Mouse (Mus musculus): ENCODE measurements around the gene Gm43517.
A peak's percentile ranks its signal among the peaks of the same experiment; 100 is the strongest.

Gm43517 gene

GRCm38 (mm10) chr12:49384876-49385630 is at the start of gene Gm43517:
Gene Gm43517, plus strand, starts transcription at chr12:49385174.
- peak; percentile 75 for DNase-seq (ENCODE audit: low read depth, low spot score)

- no peak for DNase-seq (ENCODE audit: low read depth, low spot score)
These were observed 35.3 kb upstream of the Gm43517 start for GRCm38 (mm10) chr12:49349697-49350096.

GRCm38 (mm10) chr12:49368931-49369330 is 16.0 kb upstream of the Gm43517 start:
- DNase-seq (ENCODE audit: low read depth, low spot score), result no peak

GRCm38 (mm10) chr12:49372170-49372569 is 12.8 kb upstream of the Gm43517 start:
- no peak for DNase-seq (ENCODE audit: low read depth, low spot score)

- no peak for DNase-seq (ENCODE audit: low read depth, low spot score)
These were observed 11.8 kb upstream of the Gm43517 start for GRCm38 (mm10) chr12:49373176-49373575.

- DNase-seq (ENCODE audit: low read depth, low spot score), result no peak
These were observed 11.0 kb upstream of the Gm43517 start for GRCm38 (mm10) chr12:49373821-49374605.

GRCm38 (mm10) chr12:49374606-49374995 is 10.4 kb upstream of the Gm43517 start:
- peak; percentile 61 for DNase-seq (ENCODE audit: low read depth, low spot score)

- no peak for DNase-seq (ENCODE audit: low read depth, low spot score)
These were observed 9.3 kb upstream of the Gm43517 start for GRCm38 (mm10) chr12:49375427-49376317.

- no peak for DNase-seq (ENCODE audit: low read depth, low spot score)
These were observed 8.5 kb upstream of the Gm43517 start for GRCm38 (mm10) chr12:49376318-49376992.

- DNase-seq (ENCODE audit: low read depth, low spot score), result peak; percentile 71
These were observed 7.5 kb upstream of the Gm43517 start for GRCm38 (mm10) chr12:49377281-49377970.

- DNase-seq (ENCODE audit: low read depth, low spot score), result no peak
These were observed 6.1 kb upstream of the Gm43517 start for GRCm38 (mm10) chr12:49378920-49379319.

- no peak for DNase-seq (ENCODE audit: low read depth, low spot score)
These were observed 5.5 kb upstream of the Gm43517 start for GRCm38 (mm10) chr12:49379446-49379845.

- DNase-seq (ENCODE audit: low read depth, low spot score), result no peak
These were observed 4.5 kb upstream of the Gm43517 start for GRCm38 (mm10) chr12:49380442-49380841.

GRCm38 (mm10) chr12:49381031-49381525 is 3.9 kb upstream of the Gm43517 start:
- no peak for DNase-seq (ENCODE audit: low read depth, low spot score)

GRCm38 (mm10) chr12:49381721-49382365 is 3.1 kb upstream of the Gm43517 start:
- peak; percentile 67 for DNase-seq (ENCODE audit: low read depth, low spot score)

GRCm38 (mm10) chr12:49382565-49383520 is 2.1 kb upstream of the Gm43517 start, which contains the start of gene Foxg1:
Gene Foxg1, plus strand, starts transcription at chr12:49382660.
- DNase-seq (ENCODE audit: low read depth, low spot score), result peak; percentile 44

- DNase-seq (ENCODE audit: low read depth, low spot score), result peak; percentile 77
These were observed 1.3 kb upstream of the Gm43517 start for GRCm38 (mm10) chr12:49383521-49384133.

- no peak for DNase-seq (ENCODE audit: low read depth, low spot score)
These were observed 589 bp upstream of the Gm43517 start for GRCm38 (mm10) chr12:49384295-49384875.
